Mouse (Mus musculus): ENCODE data around the gene Siah1a. TPM values are rescaled to one million over a fixed set of nuclear protein-coding genes. Genes with fewer than 3 reads are reported as not detected.
A peak's percentile ranks its signal among the peaks of the same experiment; 100 is the strongest.

The Siah1a gene
- polyA plus RNA-seq, 1 experiment, result 35.7 TPM

DNA sequence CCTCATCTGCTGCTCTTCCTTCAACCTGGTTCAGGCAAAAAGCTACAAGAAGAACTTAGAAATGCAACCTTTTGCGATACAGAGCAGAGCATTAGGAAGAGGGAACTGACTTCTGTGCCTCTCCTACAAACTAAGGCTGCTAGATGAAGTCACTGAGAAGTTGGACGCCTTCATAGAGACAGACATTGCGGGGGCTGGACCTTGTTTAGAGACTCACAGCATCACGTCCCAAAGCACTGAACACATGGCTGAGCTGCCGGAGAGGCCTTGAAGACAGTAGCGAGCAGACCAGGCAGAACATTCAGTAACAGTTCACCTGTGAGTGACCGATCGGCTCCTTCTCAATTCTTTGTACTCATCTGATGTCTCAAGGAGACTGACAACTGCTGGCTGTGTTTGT, 35.4 kb upstream of the Siah1a start:
- Histone ChIP-seq H3K4me3 (ENCODE audit: control insufficient read depth, insufficient read depth, low read length) (no peak overlapping the region), H3K27me3 (ENCODE audit: control insufficient read depth, insufficient read depth, low read length) (no peaks in the 10 kb centered on the region), H3K36me3 (ENCODE audit: control insufficient read depth, insufficient read depth, low read length) (no peaks in the 10 kb centered on the region), H3K4me1 (replicated peaks; ENCODE audit: control insufficient read depth, insufficient read depth, low read length) (peaks cover 5% of the 10 kb centered on the region; the same call in 1 of the 2 replicates), H3K27ac (ENCODE audit: control insufficient read depth, insufficient read depth, low read length) (no peak overlapping the region)
- DNase-seq, result no peak
- 97% methylated on average over 8 of the region's 8 CpGs for WGBS
- TF ChIP-seq CTCF (IDR thresholded peaks at IDR 0.05; ENCODE audit: borderline replicate concordance, control insufficient read depth, extremely low read depth, insufficient read depth, low read length, poor library complexity), result no peak
- TF ChIP-seq POLR2A (IDR thresholded peaks at IDR 0.05; ENCODE audit: control insufficient read depth, extremely low read depth, insufficient read depth, low read length, poor library complexity), result no peak

GRCm38 (mm10) chr8:86779207-86779606, 33.5 kb upstream of the Siah1a start:
- H3K27ac ChIP-seq (ENCODE audit: control insufficient read depth, insufficient read depth, low read length), result no peak overlapping the region
- H3K4me1 ChIP-seq (replicated peaks; ENCODE audit: control insufficient read depth, insufficient read depth, low read length), result peaks cover 5% of the 10 kb centered on the region; the same call in 1 of the 2 replicates
- H3K36me3 ChIP-seq (ENCODE audit: control insufficient read depth, insufficient read depth, low read length), result no peaks in the 10 kb centered on the region
- 20% methylated on average over 8 of the region's 8 CpGs for WGBS
- H3K4me3 ChIP-seq (ENCODE audit: control insufficient read depth, insufficient read depth, low read length), result no peak overlapping the region
- no peaks in the 10 kb centered on the region for H3K27me3 ChIP-seq (ENCODE audit: control insufficient read depth, insufficient read depth, low read length)
- DNase-seq, result peak; percentile 33
- TF ChIP-seq CTCF (IDR thresholded peaks at IDR 0.05; ENCODE audit: borderline replicate concordance, control insufficient read depth, extremely low read depth, insufficient read depth, low read length, poor library complexity) (no peak), POLR2A (IDR thresholded peaks at IDR 0.05; ENCODE audit: control insufficient read depth, extremely low read depth, insufficient read depth, low read length, poor library complexity) (no peak)

GRCm38 (mm10) chr8:86769945-86770715, 24.4 kb upstream of the Siah1a start:
- Histone ChIP-seq H3K36me3 (ENCODE audit: control insufficient read depth, insufficient read depth, low read length) (no peaks in the 10 kb centered on the region), H3K4me3 (ENCODE audit: control insufficient read depth, insufficient read depth, low read length) (no peak overlapping the region), H3K27me3 (ENCODE audit: control insufficient read depth, insufficient read depth, low read length) (no peaks in the 10 kb centered on the region), H3K4me1 (replicated peaks; ENCODE audit: control insufficient read depth, insufficient read depth, low read length) (no peaks in the 10 kb centered on the region), H3K27ac (ENCODE audit: control insufficient read depth, insufficient read depth, low read length) (no peak overlapping the region)
- no peak for DNase-seq
- 83% methylated on average over 1 of the region's 1 CpGs for WGBS
- TF ChIP-seq CTCF (IDR thresholded peaks at IDR 0.05; ENCODE audit: borderline replicate concordance, control insufficient read depth, extremely low read depth, insufficient read depth, low read length, poor library complexity), result no peak
- no peak for TF ChIP-seq POLR2A (IDR thresholded peaks at IDR 0.05; ENCODE audit: control insufficient read depth, extremely low read depth, insufficient read depth, low read length, poor library complexity)

DNA sequence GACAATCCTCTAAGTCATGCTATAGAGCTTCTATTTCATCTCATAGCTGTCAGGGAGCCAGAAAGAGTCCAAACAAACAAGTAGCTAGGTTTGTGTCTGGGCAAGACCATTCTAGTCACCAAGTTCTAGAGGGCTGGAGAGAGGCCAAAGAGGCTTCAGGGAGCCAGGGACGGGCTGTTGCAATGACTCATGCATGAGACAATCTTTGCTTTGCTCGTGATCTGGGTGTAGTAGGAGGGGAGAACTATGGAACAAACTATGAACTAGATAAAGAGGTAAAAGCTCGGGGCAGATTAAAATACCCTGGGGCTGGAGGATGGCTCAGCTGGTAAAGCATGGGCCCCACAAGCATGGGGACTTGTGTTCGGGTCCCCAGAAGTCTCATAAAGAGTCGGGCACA, 22.8 kb upstream of the Siah1a start:
- DNase-seq, result no peak

GRCm38 (mm10) chr8:86766548-86767211, 20.9 kb upstream of the Siah1a start:
- 95% methylated on average over 9 of the region's 9 CpGs for WGBS
- H3K27ac ChIP-seq (ENCODE audit: control insufficient read depth, insufficient read depth, low read length), result no peak overlapping the region

More for the DNA sequence above, 22.8 kb upstream of the Siah1a start:
- 88% methylated on average over 5 of the region's 5 CpGs for WGBS
- Histone ChIP-seq H3K27ac (ENCODE audit: control insufficient read depth, insufficient read depth, low read length) (no peak overlapping the region), H3K27me3 (ENCODE audit: control insufficient read depth, insufficient read depth, low read length) (no peaks in the 10 kb centered on the region), H3K4me1 (replicated peaks; ENCODE audit: control insufficient read depth, insufficient read depth, low read length) (no peaks in the 10 kb centered on the region), H3K36me3 (ENCODE audit: control insufficient read depth, insufficient read depth, low read length) (no peaks in the 10 kb centered on the region), H3K4me3 (ENCODE audit: control insufficient read depth, insufficient read depth, low read length) (no peak overlapping the region)
- no peak for TF ChIP-seq POLR2A (IDR thresholded peaks at IDR 0.05; ENCODE audit: control insufficient read depth, extremely low read depth, insufficient read depth, low read length, poor library complexity)
- TF ChIP-seq CTCF (IDR thresholded peaks at IDR 0.05; ENCODE audit: borderline replicate concordance, control insufficient read depth, extremely low read depth, insufficient read depth, low read length, poor library complexity), result no peak

DNA sequence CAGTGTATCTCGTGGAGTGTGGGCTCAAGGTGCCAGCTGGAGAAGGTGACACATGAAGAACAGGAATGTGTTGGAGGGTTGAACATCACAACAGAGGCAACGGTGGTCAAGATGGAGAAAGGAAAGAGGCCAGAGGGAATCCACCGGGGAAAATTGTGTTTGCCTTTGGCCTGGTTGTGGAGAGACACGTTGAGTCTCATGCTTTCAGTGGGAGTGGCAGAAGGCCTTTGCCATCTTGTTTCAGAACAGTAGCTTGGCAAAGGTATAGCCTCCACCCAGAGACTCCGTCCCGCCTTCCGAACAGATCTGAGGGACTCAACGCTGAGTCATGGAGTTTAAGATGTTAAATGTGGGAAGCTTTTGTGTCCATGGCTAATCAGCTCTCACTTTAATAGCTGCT, 19.9 kb upstream of the Siah1a start:
- H3K36me3 ChIP-seq (ENCODE audit: control insufficient read depth, insufficient read depth, low read length), result no peaks in the 10 kb centered on the region
- no peaks in the 10 kb centered on the region for H3K27me3 ChIP-seq (ENCODE audit: control insufficient read depth, insufficient read depth, low read length)
- no peak overlapping the region for H3K27ac ChIP-seq (ENCODE audit: control insufficient read depth, insufficient read depth, low read length)
- TF ChIP-seq CTCF (IDR thresholded peaks at IDR 0.05; ENCODE audit: borderline replicate concordance, control insufficient read depth, extremely low read depth, insufficient read depth, low read length, poor library complexity) (no peak), POLR2A (IDR thresholded peaks at IDR 0.05; ENCODE audit: control insufficient read depth, extremely low read depth, insufficient read depth, low read length, poor library complexity) (no peak)
- DNase-seq, result no peak
- no peaks in the 10 kb centered on the region for H3K4me1 ChIP-seq (replicated peaks; ENCODE audit: control insufficient read depth, insufficient read depth, low read length)
- no peak overlapping the region for H3K4me3 ChIP-seq (ENCODE audit: control insufficient read depth, insufficient read depth, low read length)
- WGBS, result 96% methylated on average over 8 of the region's 8 CpGs

More at GRCm38 (mm10) chr8:86766548-86767211, 20.9 kb upstream of the Siah1a start:
- Histone ChIP-seq H3K4me1 (replicated peaks; ENCODE audit: control insufficient read depth, insufficient read depth, low read length) (no peaks in the 10 kb centered on the region), H3K36me3 (ENCODE audit: control insufficient read depth, insufficient read depth, low read length) (no peaks in the 10 kb centered on the region), H3K4me3 (ENCODE audit: control insufficient read depth, insufficient read depth, low read length) (no peak overlapping the region), H3K27me3 (ENCODE audit: control insufficient read depth, insufficient read depth, low read length) (no peaks in the 10 kb centered on the region)
- no peak for DNase-seq
- TF ChIP-seq CTCF (IDR thresholded peaks at IDR 0.05; ENCODE audit: borderline replicate concordance, control insufficient read depth, extremely low read depth, insufficient read depth, low read length, poor library complexity), result no peak
- TF ChIP-seq POLR2A (IDR thresholded peaks at IDR 0.05; ENCODE audit: control insufficient read depth, extremely low read depth, insufficient read depth, low read length, poor library complexity), result no peak
